Mouse (Mus musculus) central nervous system, embryonic 14 days (tissue): Measurements from ENCODE around the gene Pcp2. TPM values are rescaled to one million over a fixed set of nuclear protein-coding genes. Genes with fewer than 3 reads are reported as not detected.

ENCODE experiments used
- polyA plus RNA-seq: library from polyadenylated mRNA; depleted of rRNA; stranded (reverse); fragments of >200 nt; gene quantifications from 2 replicates; pipeline ENCODE4 v1.2.3, GENCODE M21; 2012; rRNA removed

The Pcp2 gene
- 0.82 and 1.9 TPM in 2 replicates for polyA plus RNA-seq

GRCm38 (mm10) chr8:3625445-3625844 lies at the start of gene Pcp2:
TSS of gene Pcp2 (minus strand) at chr8:3625545.

GRCm38 (mm10) chr8:3671980-3672491 lies 46.7 kb upstream of the Pcp2 start, which contains the start of gene Fcor:
TSS of gene Fcor (minus strand) at chr8:3672362.

GRCm38 (mm10) chr8:3665507-3665906 lies 40.2 kb upstream of the Pcp2 start, which contains the start of gene Mcemp1:
TSS of gene Mcemp1 (plus strand) at chr8:3665754.

GRCm38 (mm10) chr8:3655526-3655925 lies 30.2 kb upstream of the Pcp2 start, which contains the start of gene Retn:
TSS of gene Retn (plus strand) at chr8:3655770.

GRCm38 (mm10) chr8:3630647-3631477 lies 5.5 kb upstream of the Pcp2 start, which contains the start of gene Stxbp2:
TSS of gene Stxbp2 (plus strand) at chr8:3630955.

GRCm38 (mm10) chr8:3621199-3621970 lies 4.0 kb downstream of the Pcp2 start, which contains the start of the genes Xab2 and Pet100:
TSS of gene Xab2 (minus strand) at chr8:3621316.
TSS of gene Pet100 (plus strand) at chr8:3621548.

GRCm38 (mm10) chr8:3586993-3587390 lies 38.4 kb downstream of the Pcp2 start, which contains the start of gene Camsap3:
TSS of gene Camsap3 (plus strand) at chr8:3587293.

Other genes with a start within 250 kb of the Pcp2 start
- gene Arhgef18, start 232.5 kb downstream of the Pcp2 start, polyA plus RNA-seq = 29.1 and 31.3 TPM in 2 replicates
- gene Pex11g, start 157.9 kb downstream of the Pcp2 start, polyA plus RNA-seq = 4.2 and 4.9 TPM in 2 replicates
- gene Tex45, start 154.7 kb downstream of the Pcp2 start, polyA plus RNA-seq = 0.26 and 0.36 TPM in 2 replicates
- 102 and 108 TPM in 2 replicates for gene Zfp358, start 132.4 kb downstream of the Pcp2 start, polyA plus RNA-seq
- gene Mcoln1, start 125.1 kb downstream of the Pcp2 start, polyA plus RNA-seq = 263 and 271 TPM in 2 replicates
- gene Pnpla6, start 110.2 kb downstream of the Pcp2 start, polyA plus RNA-seq = 47.3 and 60.4 TPM in 2 replicates
- gene C330021F23Rik, start 57.6 kb downstream of the Pcp2 start, polyA plus RNA-seq = 0.88 and 1.1 TPM in 2 replicates
- gene Camsap3, start 38.3 kb downstream of the Pcp2 start, polyA plus RNA-seq = 65.6 and 66.3 TPM in 2 replicates
- gene Xab2, start 4.2 kb downstream of the Pcp2 start, polyA plus RNA-seq = 70.7 and 75.6 TPM in 2 replicates
- gene Pet100, start 4.0 kb downstream of the Pcp2 start, polyA plus RNA-seq = 58.7 and 80.5 TPM in 2 replicates
- gene Stxbp2, start 5.4 kb upstream of the Pcp2 start, polyA plus RNA-seq = 122 and 144 TPM in 2 replicates
- gene Retn, start 30.2 kb upstream of the Pcp2 start, polyA plus RNA-seq = 0.45 and 0.53 TPM in 2 replicates
- 0.32 and 0.35 TPM in 2 replicates for gene Mcemp1, start 40.2 kb upstream of the Pcp2 start, polyA plus RNA-seq
- 8.4 and 11.6 TPM in 2 replicates for gene Fcor, start 46.8 kb upstream of the Pcp2 start, polyA plus RNA-seq
- gene Trappc5, start 50.8 kb upstream of the Pcp2 start, polyA plus RNA-seq = 51.9 and 54.3 TPM in 2 replicates
- not detected in 2 replicates for gene Fcer2a, start 68.6 kb upstream of the Pcp2 start, polyA plus RNA-seq
- gene Clec4g, start 95.1 kb upstream of the Pcp2 start, polyA plus RNA-seq = 0.04 TPM in 1 of 2 replicates, not detected in the other
- 0.12 and 0.13 TPM in 2 replicates for gene Cd209a, start 123.4 kb upstream of the Pcp2 start, polyA plus RNA-seq
- not detected in 2 replicates for gene Cd209e, start 228.8 kb upstream of the Pcp2 start, polyA plus RNA-seq